Mouse (Mus musculus) brain, embryonic 14.5 days (tissue): ENCODE data around the gene Gm49510. TPM values are rescaled to one million over a fixed set of nuclear protein-coding genes. Genes with fewer than 3 reads are reported as not detected.
A peak's percentile ranks its signal among the peaks of the same experiment; 100 is the strongest.

Experiments used
- DNase-seq: peaks from one replicate; pipeline ENCODE4 v3.0.0-alpha.2; 2011; ENCODE audit warnings: low read depth
- CTCF ChIP-seq: fragments of 200-500 bp; IDR thresholded peaks from 2 replicates; pipeline ENCODE4 v1.5.1; 2012; ENCODE audit warnings: inconsistent platforms, mild to moderate bottlenecking, moderate library complexity, borderline replicate concordance; ENCODE audit not compliant: insufficient read depth, insufficient read length; ENCODE audit errors: extremely low read depth
- POLR2A ChIP-seq: fragments of 200-500 bp; IDR thresholded peaks from 2 replicates; pipeline ENCODE4 v1.6.1; 2012; ENCODE audit warnings: mild to moderate bottlenecking, inconsistent platforms, borderline replicate concordance; ENCODE audit not compliant: poor library complexity, insufficient read depth, insufficient read length, severe bottlenecking; ENCODE audit errors: extremely low read depth
- polyA plus RNA-seq: library from polyadenylated mRNA; depleted of rRNA; stranded (reverse); fragments of >200 nt; gene quantifications from 2 replicates; pipeline ENCODE4 v1.2.3, GENCODE M21; 2012; rRNA removed

The Gm49510 gene
- polyA plus RNA-seq, result not detected in 2 replicates

DNA sequence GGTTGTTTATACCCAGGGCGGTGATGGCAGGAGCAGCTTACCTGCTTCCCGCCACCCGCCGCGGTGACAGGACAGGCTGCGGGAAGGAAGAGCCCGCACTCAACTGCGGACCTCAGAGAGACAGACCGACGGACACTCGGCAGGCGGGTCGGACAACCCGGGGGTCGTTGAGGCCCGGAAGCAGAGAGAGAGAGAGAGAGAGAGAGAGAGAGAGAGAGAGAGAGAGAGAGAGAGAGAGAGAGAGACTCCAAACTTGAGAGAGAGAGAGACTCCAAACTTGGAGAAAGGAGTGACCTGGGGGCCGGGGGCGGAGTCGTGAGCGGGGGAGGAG, at the start of gene Gm49510:
Gm49510 (plus strand) TSS at position 259 of the 331 bp plus-strand sequence.
- DNase-seq, result no peak

GRCm38 (mm10) chr15:78850059-78850824, 49.2 kb upstream of the Gm49510 start:
- DNase-seq, result no peak
- TF ChIP-seq POLR2A (no peak), CTCF (no peak)

More for the DNA sequence above, at the start of gene Gm49510:
- TF ChIP-seq CTCF, result no peak
- no peak for TF ChIP-seq POLR2A

DNA sequence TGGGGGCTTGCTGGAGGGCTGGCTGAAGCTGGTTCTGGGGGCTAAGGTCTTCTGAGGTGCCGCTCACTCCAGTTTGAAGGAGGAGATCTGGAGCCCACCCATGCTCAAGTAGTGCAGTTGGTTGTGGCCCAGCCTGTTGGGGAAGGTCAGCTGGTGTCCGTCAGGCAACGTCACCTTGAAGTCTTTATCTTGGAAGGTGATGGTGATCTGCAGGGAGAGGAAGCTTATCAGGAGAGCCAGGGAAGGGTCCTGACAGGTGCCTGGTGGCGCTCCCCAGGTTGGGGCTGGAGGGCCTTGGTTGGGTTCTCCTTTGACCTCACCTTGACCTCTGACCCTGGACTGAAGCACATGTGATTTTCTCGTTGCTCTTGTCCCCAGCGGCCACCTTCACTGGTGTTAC, 48.5 kb upstream of the Gm49510 start:
- no peak for DNase-seq
- no peak for TF ChIP-seq CTCF
- no peak for TF ChIP-seq POLR2A

GRCm38 (mm10) chr15:78851505-78852153, 47.8 kb upstream of the Gm49510 start:
- TF ChIP-seq POLR2A (no peak), CTCF (peak; percentile 93)
- DNase-seq, result peak; percentile 90

- DNase-seq, result no peak
- TF ChIP-seq POLR2A (no peak), CTCF (no peak)
These were observed 44.0 kb upstream of the Gm49510 start, which contains the start of gene Lgals2 for GRCm38 (mm10) chr15:78855303-78855965. Gene Lgals2, minus strand, starts transcription at chr15:78855529.

- no peak for DNase-seq
- TF ChIP-seq POLR2A (no peak), CTCF (no peak)
These were observed 42.5 kb upstream of the Gm49510 start for GRCm38 (mm10) chr15:78857009-78857408.

- TF ChIP-seq CTCF (no peak), POLR2A (no peak)
These were observed 40.2 kb upstream of the Gm49510 start for GRCm38 (mm10) chr15:78859311-78859710.

GRCm38 (mm10) chr15:78859714-78860113, 39.8 kb upstream of the Gm49510 start:
- no peak for DNase-seq
- TF ChIP-seq CTCF, result no peak
- TF ChIP-seq POLR2A, result no peak

More at GRCm38 (mm10) chr15:78859311-78859710, 40.2 kb upstream of the Gm49510 start:
- DNase-seq, result no peak

DNA sequence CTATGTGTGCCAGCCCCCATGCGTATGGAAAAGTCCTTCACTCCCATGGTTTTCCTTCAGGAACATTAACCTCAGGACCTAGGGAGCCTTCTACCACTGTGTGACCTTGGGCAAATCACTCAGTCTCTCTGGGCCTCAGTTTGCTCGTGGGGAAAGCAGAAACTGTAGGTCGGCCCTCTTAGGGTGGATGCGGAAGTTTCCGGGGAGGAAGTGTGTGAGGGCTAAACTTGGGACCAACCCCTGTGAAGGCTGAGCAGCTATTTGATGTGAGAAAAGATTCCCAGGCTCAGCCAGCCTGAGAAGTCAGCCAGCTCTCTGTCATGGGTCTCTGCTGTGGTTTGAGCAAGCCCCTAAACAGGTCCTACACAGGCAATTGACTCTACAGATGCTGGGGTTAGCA, 37.2 kb upstream of the Gm49510 start:
- no peak for DNase-seq
- no peak for TF ChIP-seq CTCF
- TF ChIP-seq POLR2A, result no peak

DNA sequence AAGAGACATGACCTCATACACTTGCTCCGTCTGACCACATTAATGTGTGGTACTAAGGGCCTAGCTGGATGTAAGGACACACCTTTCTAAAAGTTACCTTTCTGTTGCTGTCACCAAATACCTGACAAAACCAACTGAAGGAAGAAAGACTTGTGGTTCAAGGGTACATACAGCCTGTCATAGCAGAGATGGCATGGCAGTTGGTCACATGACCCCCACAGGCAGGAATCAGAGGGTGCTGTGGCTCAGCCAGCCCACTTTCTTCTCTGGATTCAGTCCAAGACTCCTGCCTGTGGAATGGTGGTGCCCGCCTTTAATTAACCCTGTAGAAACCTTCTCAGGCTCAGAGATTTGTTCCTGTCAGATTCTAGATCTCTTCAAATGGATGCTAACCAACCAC, 36.3 kb upstream of the Gm49510 start:
- no peak for TF ChIP-seq CTCF
- no peak for TF ChIP-seq POLR2A
- no peak for DNase-seq

- no peak for DNase-seq
- TF ChIP-seq POLR2A, result no peak
- no peak for TF ChIP-seq CTCF
These were observed 35.6 kb upstream of the Gm49510 start for GRCm38 (mm10) chr15:78863852-78864253.
